Mouse (Mus musculus): Measurements from ENCODE around the gene Srp9. TPM values are rescaled to one million over a fixed set of nuclear protein-coding genes. Genes with fewer than 3 reads are reported as not detected.
"Not testable (repeated sequence)": the region's sequence is repeated elsewhere in the genome, so short reads cannot be mapped to it uniquely, and the experiment has no call there.

Gene Srp9
- polyA plus RNA-seq, 1 experiment from 2014 or later: 128 TPM

GRCm38 (mm10) chr1:182170206-182170605 is 45.7 kb downstream of the Srp9 start:
- not testable (repeated sequence) for ATAC-seq (replicated peaks); H3K4me1 ChIP-seq; H3K4me2 ChIP-seq; H3K9ac ChIP-seq; H3K4me3 ChIP-seq; H3K9me3 ChIP-seq; H3K27ac ChIP-seq; H3K36me3 ChIP-seq (replicated peaks); H3K27me3 ChIP-seq (replicated peaks)
- 85% methylated on average over 6 of the region's 6 CpGs for WGBS

DNA sequence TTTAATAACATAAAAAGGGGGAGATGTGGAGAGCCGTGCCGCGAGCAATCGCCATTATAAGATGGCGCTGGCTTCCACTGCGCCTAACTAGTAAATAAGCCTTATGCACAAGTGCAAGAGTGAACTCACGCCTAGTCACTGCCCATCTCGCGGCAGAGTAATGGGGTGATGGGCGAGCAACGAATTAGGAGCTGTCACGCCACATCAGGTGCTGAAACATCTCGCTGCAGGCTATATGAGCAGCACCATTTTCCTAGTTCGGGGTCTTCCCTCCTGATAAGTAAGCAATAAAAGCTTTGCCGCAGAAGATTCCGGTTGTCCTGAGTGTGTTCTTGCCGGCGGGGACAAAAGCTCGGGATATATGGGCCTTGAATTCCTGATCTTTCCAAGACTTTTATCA is 52.4 kb downstream of the Srp9 start:
- H3K27me3 ChIP-seq (replicated peaks); H3K4me2 ChIP-seq; H3K4me1 ChIP-seq; H3K9me3 ChIP-seq; H3K9ac ChIP-seq; ATAC-seq (replicated peaks); H3K36me3 ChIP-seq (replicated peaks); H3K4me3 ChIP-seq; H3K27ac ChIP-seq: not testable (repeated sequence)
- 95% methylated on average over 19 of the region's 19 CpGs for WGBS

DNA sequence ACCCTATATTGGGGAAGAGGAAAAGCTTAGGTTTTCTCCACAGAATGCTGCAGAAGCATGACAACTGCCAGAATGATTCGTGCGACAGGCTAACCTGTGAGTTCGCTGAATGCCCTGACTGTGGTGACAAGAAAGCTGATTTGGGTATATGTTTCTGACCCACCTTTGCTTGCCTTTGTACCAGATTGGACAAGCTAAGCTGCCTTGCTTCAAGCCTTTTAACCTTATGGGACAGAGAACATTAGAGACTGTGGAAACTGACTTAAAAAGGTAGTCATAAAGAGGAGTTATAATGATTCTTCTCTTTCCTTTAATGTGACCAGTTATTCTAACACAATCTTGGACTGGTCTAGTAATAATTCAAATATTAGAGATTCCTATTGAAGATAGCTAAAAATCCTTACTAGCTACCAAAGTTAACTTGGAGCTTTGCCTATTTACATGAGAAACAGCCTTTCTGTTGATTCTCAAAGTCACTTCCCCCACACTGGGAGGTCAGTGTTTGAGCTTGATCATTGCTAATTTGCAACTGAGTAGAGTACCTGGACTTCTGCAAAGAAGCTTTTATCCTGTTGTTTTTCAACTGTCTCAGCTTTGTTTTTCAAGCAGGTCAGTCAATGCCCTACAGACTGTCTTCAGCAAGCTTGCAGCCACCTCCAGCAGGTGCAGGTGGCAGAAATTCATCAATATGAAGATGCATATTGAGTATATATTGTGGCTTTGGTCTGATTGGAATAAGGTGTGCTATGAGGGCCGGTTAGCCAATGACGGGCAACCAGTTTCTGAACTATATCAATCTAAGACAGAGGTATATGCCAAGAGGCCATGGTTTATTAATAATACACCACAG is 57.1 kb downstream of the Srp9 start:
- Histone ChIP-seq H3K36me3 (replicated peaks) (no peaks in the 10 kb centered on the region), H3K9ac (no peak overlapping the region), H3K27ac (no peak overlapping the region), H3K4me3 (no peak overlapping the region), H3K4me1 (no peaks in the 10 kb centered on the region), H3K27me3 (replicated peaks) (no peaks in the 10 kb centered on the region), H3K9me3 (no peaks in the 10 kb centered on the region), H3K4me2 (no peak overlapping the region)
- WGBS: 63% methylated on average over 5 of the region's 5 CpGs
- ATAC-seq (replicated peaks): no peak

Other genes with a start within 250 kb of the Srp9 start
- gene Enah, start 104.7 kb upstream of the Srp9 start, polyA plus RNA-seq (2015; fragmentation: Nextera tagmentation; extraction: Ambion mirVana): 34.6 and 36.1 TPM in 2 replicates
- not detected in 2 replicates for gene Vmn1r1, start 39.7 kb downstream of the Srp9 start, polyA plus RNA-seq (2015; fragmentation: Nextera tagmentation; extraction: Ambion mirVana)
- gene Degs1, start 158.1 kb downstream of the Srp9 start, polyA plus RNA-seq (2015; fragmentation: Nextera tagmentation; extraction: Ambion mirVana): 68.7 and 69.8 TPM in 2 replicates
- gene Fbxo28, start 216.9 kb downstream of the Srp9 start, polyA plus RNA-seq (2015; fragmentation: Nextera tagmentation; extraction: Ambion mirVana): 22.4 and 23.6 TPM in 2 replicates